Mouse (Mus musculus): ENCODE data around the gene Map2k1. TPM values are rescaled to one million over a fixed set of nuclear protein-coding genes. Genes with fewer than 3 reads are reported as not detected.
A peak's percentile ranks its signal among the peaks of the same experiment; 100 is the strongest.
"Not testable (repeated sequence)": the region's sequence is repeated elsewhere in the genome, so short reads cannot be mapped to it uniquely, and the experiment has no call there.

The Map2k1 gene
- 30.1 and 30.9 TPM in 2 replicates for polyA plus RNA-seq (2015; fragmentation: Nextera tagmentation; extraction: Ambion mirVana)

DNA sequence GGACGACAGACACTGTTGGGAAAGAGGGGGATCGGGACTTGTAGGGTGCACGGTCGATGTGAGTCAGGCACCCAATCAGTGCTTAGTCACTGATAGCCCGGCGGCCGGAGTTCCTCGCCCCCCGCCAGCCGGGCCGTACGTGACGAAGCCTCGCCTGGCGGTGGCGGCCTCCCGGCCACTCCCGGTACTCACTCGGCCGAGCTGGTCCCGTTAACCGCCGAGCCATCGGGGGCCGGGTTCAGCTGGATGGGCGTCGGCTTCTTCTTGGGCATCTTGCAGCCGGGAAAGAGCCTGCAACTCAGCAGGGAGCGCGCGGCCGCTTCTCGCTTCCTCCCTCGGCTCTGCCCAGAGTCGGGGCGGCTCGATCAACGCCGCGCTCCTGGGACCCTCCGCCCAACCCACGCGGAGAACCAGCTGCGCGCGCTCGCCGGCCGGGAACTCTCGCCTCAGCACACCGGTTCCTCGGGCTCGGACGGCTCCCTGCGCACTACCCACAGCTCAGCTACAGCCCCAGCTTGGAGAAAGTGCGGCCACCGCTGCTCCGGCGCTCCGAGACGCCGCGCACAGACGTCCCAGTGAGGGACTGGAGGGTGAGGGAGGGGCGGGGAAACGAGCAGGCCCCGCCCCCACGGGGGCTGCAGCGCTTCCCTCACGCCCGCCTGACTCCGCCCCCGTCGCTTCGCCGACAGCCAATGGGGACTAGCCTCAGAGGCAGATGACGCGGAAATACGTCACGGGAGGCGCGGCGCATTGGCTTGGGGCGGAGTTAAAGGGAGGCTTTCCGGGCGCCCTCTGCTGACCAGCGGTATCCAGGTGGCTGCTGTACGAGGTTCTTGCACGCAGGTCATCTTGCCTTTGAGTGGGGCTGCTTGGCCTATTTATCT, at the start of gene Map2k1:
Map2k1 (minus strand) TSS at position 611 of the 884 bp plus-strand sequence.
- Histone ChIP-seq H3K4me2 (peak within 1 kb of the TSS; percentile 92), H3K4me1 (replicated peaks) (peaks cover 33% of the 10 kb centered on the region), H3K36me3 (replicated peaks) (no peaks in the 10 kb centered on the region; the same call in 1 of the 2 replicates), H3K27me3 (no peaks in the 10 kb centered on the region), H3K9ac (peak within 1 kb of the TSS; percentile 87), H3K9me3 (replicated peaks) (no peaks in the 10 kb centered on the region), H3K27ac (replicated peaks) (peak within 1 kb of the TSS; percentile 90), H3K4me3 (replicated peaks) (peak within 1 kb of the TSS; percentile 92)
- WGBS (ENCODE audit: insufficient replicate concordance): under 1% methylated on average over 89 of the region's 89 CpGs
- ATAC-seq (ENCODE audit: insufficient read depth): peak; percentile 92

DNA sequence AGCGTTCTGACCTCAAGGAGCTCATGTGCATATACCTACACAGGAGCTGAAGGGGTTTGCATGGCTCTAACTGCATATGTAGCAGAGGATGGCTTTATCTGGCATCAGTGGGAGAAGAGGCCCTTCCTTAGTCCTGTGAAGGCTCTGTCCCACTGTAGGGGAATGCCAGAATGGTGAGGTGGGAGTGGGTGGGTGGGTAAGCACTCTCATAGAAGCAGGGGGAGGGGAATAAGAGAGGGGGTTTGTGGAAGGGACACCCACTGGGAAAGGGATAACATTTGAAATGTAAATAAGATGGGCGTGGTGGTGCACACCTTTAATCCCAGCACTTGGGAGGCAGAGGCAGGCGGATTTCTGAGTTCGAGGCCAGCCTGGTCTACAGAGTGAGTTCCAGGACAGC, 49.7 kb upstream of the Map2k1 start:
- not testable (repeated sequence) for H3K4me3 ChIP-seq (replicated peaks); H3K4me2 ChIP-seq; H3K9me3 ChIP-seq (replicated peaks); H3K4me1 ChIP-seq (replicated peaks); H3K9ac ChIP-seq; H3K27ac ChIP-seq (replicated peaks); ATAC-seq (ENCODE audit: insufficient read depth); H3K27me3 ChIP-seq
- 79% methylated on average over 4 of the region's 4 CpGs for WGBS (ENCODE audit: insufficient replicate concordance)
- H3K36me3 ChIP-seq (replicated peaks): peaks cover 91% of the 10 kb centered on the region

DNA sequence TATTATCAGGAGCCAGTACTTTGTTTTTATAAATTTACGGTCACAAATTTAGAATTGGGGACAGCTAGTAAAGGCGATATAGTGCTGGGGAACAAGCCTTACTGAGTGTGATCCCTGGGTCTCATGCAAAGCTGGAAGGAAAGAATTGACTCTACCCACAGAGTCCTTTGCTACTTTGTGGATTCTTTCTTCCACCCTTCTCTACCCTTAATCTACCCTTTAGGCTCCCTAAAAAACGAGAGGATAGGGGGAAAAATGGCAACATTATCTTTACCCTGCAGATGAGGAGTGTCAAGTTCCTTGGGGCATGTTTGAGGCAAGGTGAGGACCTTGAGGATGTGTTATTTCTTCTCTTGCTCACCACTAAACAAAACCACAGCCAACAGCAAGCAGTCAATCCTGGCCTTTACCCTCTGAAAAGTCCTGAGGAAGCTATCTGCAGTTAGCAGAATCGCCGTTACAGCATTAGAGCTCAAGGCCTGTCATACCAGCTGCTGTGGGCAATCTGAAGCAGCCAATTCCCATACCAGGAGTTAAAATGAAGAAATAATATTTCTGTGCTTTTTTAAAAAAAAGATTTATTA, 29.1 kb upstream of the Map2k1 start:
- Histone ChIP-seq H3K9me3 (replicated peaks) (no peaks in the 10 kb centered on the region), H3K4me1 (replicated peaks) (peaks cover 31% of the 10 kb centered on the region), H3K4me2 (peak overlapping the region; percentile 72), H3K27me3 (no peaks in the 10 kb centered on the region), H3K36me3 (replicated peaks) (peaks cover 24% of the 10 kb centered on the region), H3K4me3 (replicated peaks) (peak overlapping the region; percentile 96), H3K9ac (peak overlapping the region; percentile 95), H3K27ac (replicated peaks) (peak overlapping the region; percentile 90)
- 8% methylated on average over 5 of the region's 5 CpGs for WGBS (ENCODE audit: insufficient replicate concordance)
- no peak for ATAC-seq (ENCODE audit: insufficient read depth)

DNA sequence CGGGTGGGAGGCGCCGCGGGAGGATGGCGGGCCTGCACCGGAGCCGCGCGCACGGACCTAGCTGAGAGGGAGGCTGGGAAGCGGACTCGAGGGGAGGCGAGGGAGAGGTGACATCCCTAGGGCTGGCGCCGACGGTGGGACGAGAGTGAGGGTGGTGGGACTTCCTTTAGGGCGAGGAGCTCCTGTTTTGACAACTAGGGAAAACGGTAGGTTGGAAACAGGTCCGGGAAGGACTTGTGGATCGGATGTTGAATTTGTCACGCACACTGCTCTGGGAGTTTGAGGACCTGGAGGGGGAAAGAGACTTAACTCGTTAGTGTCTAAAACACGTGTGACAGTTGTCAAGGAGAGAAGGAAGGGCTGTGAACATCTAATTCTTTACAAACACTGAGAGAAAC, 28.3 kb upstream of the Map2k1 start:
- Histone ChIP-seq H3K9ac (peak overlapping the region; percentile 95), H3K4me1 (replicated peaks) (peaks cover 31% of the 10 kb centered on the region), H3K4me2 (peak overlapping the region; percentile 72), H3K4me3 (replicated peaks) (peak overlapping the region; percentile 96), H3K27ac (replicated peaks) (peak overlapping the region; percentile 90), H3K9me3 (replicated peaks) (no peaks in the 10 kb centered on the region), H3K36me3 (replicated peaks) (peaks cover 17% of the 10 kb centered on the region), H3K27me3 (no peaks in the 10 kb centered on the region)
- WGBS (ENCODE audit: insufficient replicate concordance): 0% methylated on average over 24 of the region's 24 CpGs
- ATAC-seq (ENCODE audit: insufficient read depth): peak; percentile 87

DNA sequence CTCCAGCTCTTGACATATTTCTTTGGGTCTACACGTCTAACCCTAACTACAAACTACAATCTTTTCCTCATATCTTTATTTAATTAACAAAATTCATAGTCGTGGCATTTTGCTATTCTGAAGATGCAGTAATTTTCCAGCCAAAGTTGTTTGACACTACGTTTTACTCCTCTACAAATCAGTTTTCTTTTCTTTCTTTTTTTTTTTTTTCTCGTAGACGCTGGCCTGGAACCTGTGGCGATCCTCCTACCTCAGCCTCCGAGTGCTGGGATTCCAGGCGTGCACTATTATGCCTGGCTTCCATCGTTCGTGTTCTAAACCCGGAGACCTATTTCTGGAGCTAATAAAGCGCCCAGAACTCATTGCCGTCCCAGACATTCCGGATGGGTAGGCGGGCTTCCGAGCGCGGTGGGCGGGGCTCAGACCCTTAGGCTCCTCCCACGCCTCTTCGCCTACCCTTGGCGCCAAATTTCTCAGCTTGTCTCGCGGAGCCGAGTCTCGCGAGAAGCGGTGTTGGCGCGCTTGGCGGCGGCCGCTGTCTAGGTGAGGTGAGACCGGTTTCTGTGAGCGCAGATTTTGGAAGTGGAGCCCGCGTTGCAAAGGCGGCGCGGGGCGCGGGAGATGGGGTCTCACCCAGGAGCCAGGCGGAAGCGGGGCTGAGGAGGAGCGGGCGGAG, 27.8 kb upstream of the Map2k1 start, which contains the start of gene Tipin:
Tipin (plus strand) TSS at position 477 of the 676 bp plus-strand sequence.
- peak; percentile 90 for ATAC-seq (ENCODE audit: insufficient read depth)
- Histone ChIP-seq H3K4me2 (peak within 1 kb of the TSS; percentile 72), H3K27me3 (no peaks in the 10 kb centered on the region), H3K4me3 (replicated peaks) (peak within 1 kb of the TSS; percentile 96), H3K9me3 (replicated peaks) (no peaks in the 10 kb centered on the region), H3K4me1 (replicated peaks) (peaks cover 31% of the 10 kb centered on the region), H3K36me3 (replicated peaks) (peaks cover 15% of the 10 kb centered on the region), H3K27ac (replicated peaks) (peak within 1 kb of the TSS; percentile 90), H3K9ac (peak within 1 kb of the TSS; percentile 95)
- under 1% methylated on average over 46 of the region's 46 CpGs for WGBS (ENCODE audit: insufficient replicate concordance)

DNA sequence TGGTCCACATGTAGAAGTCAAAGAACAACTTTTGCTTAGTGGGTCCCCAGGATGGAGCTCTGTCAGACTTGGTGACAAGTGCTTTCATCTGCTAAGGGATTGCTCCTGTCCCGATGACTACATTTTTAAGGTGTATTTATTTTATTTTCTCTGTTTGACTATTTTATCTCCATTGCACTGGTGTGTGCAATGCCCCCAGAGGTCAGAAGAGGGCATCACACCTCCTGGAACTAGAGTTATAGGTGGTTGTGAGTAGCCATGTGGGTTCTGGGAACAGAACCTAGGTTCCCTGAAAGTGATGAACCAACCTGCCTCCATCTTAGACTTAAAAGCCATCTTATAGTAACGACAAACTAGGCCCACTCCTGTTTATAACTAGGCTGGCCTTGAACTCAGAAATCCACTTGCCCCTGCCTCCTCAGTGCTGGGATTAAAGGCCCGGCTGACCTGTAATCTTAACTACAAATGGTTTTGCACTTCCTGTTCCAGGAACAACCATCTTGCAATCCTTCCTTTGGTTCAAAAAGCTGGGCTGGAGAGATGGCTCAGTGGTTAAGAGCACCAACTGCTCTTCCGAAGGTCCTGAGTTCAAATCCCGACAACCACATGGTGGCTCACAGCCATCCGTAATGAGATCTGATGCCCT, 25.4 kb upstream of the Map2k1 start:
- Histone ChIP-seq H3K4me3 (replicated peaks) (no peak overlapping the region), H3K27ac (replicated peaks) (no peak overlapping the region), H3K4me1 (replicated peaks) (peaks cover 25% of the 10 kb centered on the region), H3K9ac (no peak overlapping the region), H3K9me3 (replicated peaks) (no peaks in the 10 kb centered on the region), H3K4me2 (no peak overlapping the region), H3K36me3 (replicated peaks) (peaks cover under 1% of the 10 kb centered on the region; the same call in 1 of the 2 replicates), H3K27me3 (no peaks in the 10 kb centered on the region)
- no peak for ATAC-seq (ENCODE audit: insufficient read depth)
- WGBS (ENCODE audit: insufficient replicate concordance): 80% methylated on average over 6 of the region's 6 CpGs

DNA sequence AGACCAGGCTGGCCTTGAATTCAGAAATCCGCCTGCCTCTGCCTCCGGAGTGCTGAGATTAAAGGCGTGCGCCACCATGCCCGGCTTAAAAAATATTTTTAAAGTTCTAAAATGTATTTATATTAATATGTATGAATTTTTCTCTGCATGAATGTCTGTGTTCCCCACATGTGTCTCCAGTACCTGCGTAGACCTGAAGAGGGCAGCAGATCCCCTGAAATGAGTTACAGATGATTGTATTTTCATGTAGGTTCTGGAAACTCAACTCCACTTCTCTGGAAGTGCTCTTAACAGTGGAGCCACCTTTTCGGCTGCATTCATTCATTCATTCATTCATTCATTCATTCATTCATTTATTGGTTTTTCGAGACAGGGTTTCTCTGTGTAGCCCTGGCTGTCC, 24.3 kb upstream of the Map2k1 start:
- no peak overlapping the region for H3K9ac ChIP-seq
- WGBS (ENCODE audit: insufficient replicate concordance): 32% methylated on average over 8 of the region's 8 CpGs
- ATAC-seq (ENCODE audit: insufficient read depth): no peak
- no peak overlapping the region for H3K27ac ChIP-seq (replicated peaks)
- no peak overlapping the region for H3K4me2 ChIP-seq
- H3K36me3 ChIP-seq (replicated peaks): no peaks in the 10 kb centered on the region
- H3K4me1 ChIP-seq (replicated peaks): peaks cover 15% of the 10 kb centered on the region
- no peak overlapping the region for H3K4me3 ChIP-seq (replicated peaks)
- H3K27me3 ChIP-seq: no peaks in the 10 kb centered on the region
- no peaks in the 10 kb centered on the region for H3K9me3 ChIP-seq (replicated peaks)

DNA sequence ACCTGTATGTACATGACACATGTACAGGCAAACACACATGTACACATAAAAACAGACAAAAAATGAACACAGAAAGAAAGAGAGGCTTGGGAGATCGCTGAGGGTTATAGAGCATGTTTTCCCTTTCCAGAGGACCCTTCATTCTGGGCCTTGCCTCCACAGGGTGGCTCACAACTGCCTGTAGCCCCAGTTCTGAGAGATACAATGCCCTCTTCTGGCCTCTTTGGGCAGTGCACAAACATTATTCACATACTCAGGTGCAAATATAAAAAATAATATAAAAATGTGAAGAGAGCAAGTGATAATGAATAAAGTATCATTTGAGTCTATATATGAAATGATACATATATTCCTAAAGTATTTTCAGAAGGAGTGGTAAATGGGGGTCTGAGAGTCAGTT, 21.5 kb upstream of the Map2k1 start:
- H3K4me3 ChIP-seq (replicated peaks): no peak overlapping the region

DNA sequence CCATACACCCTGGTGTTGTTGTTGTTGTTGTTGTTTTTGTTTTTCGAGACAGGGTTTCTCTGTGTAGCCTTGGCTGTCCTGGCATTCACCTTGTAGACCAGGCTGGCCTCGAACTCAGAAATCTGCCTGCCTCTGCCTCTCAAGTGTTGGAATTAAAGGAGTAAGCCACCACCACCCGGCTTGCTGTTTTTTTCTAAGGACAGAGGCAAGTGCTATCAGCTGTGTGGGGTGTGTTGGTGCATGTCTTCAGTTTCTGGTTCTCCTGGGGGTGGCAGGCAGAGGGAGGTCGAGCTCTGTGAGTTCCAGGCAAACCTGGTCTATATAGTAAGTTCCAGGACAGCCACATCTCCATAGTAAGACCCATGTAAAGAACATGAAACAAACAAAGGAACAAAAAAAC, 20.9 kb upstream of the Map2k1 start:
- H3K27me3 ChIP-seq: no peaks in the 10 kb centered on the region
- no peak overlapping the region for H3K4me3 ChIP-seq (replicated peaks)
- no peak overlapping the region for H3K27ac ChIP-seq (replicated peaks)
- H3K36me3 ChIP-seq (replicated peaks): no peaks in the 10 kb centered on the region
- no peak for ATAC-seq (ENCODE audit: insufficient read depth)
- WGBS (ENCODE audit: insufficient replicate concordance): 55% methylated on average over 4 of the region's 4 CpGs
- H3K9me3 ChIP-seq (replicated peaks): no peaks in the 10 kb centered on the region
- H3K4me1 ChIP-seq (replicated peaks): peaks cover under 1% of the 10 kb centered on the region; the same call in 1 of the 2 replicates
- H3K9ac ChIP-seq: no peak overlapping the region
- no peak overlapping the region for H3K4me2 ChIP-seq

More for the DNA sequence above, 21.5 kb upstream of the Map2k1 start:
- Histone ChIP-seq H3K9me3 (replicated peaks) (no peaks in the 10 kb centered on the region), H3K27me3 (no peaks in the 10 kb centered on the region), H3K4me2 (no peak overlapping the region), H3K9ac (no peak overlapping the region), H3K27ac (replicated peaks) (no peak overlapping the region), H3K4me1 (replicated peaks) (peaks cover 2% of the 10 kb centered on the region; the same call in 1 of the 2 replicates), H3K36me3 (replicated peaks) (no peaks in the 10 kb centered on the region)
- no peak for ATAC-seq (ENCODE audit: insufficient read depth)
- 58% methylated on average over 1 of the region's 1 CpGs for WGBS (ENCODE audit: insufficient replicate concordance)

DNA sequence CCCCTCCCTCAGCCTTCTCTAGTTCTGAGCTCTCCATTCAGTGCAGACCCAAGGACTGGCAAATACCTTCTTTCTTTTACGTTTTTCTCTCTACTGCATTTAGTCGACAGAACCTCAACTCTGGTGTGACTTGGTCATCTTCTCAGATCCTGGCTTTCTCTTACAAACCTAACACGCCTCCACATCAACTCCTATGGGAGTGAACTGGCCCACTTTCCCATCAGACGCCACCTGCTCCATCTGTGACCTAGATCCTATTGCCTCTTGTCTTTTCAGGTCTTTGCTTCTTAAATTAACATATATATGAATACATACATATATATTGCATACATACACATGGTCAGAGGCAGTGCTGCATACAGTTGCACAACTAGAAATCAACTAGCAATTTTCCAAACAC, 20.3 kb upstream of the Map2k1 start:
- no peak for ATAC-seq (ENCODE audit: insufficient read depth)
- no peak overlapping the region for H3K4me2 ChIP-seq

More for the DNA sequence above, 20.3 kb upstream of the Map2k1 start:
- H3K4me3 ChIP-seq (replicated peaks): no peak overlapping the region
- H3K27ac ChIP-seq (replicated peaks): no peak overlapping the region
- H3K27me3 ChIP-seq: no peaks in the 10 kb centered on the region
- no peaks in the 10 kb centered on the region; the same call in 1 of the 2 replicates for H3K4me1 ChIP-seq (replicated peaks)
- no peaks in the 10 kb centered on the region for H3K36me3 ChIP-seq (replicated peaks)
- no peaks in the 10 kb centered on the region for H3K9me3 ChIP-seq (replicated peaks)
- 62% methylated on average over 4 of the region's 4 CpGs for WGBS (ENCODE audit: insufficient replicate concordance)
- no peak overlapping the region for H3K9ac ChIP-seq
